Mouse (Mus musculus): Measurements from ENCODE around the gene Rrh.

Gene Rrh

GRCm38 (mm10) chr3:129822206-129822775 is at the start of gene Rrh:
Rrh (minus strand) TSS chr3:129822587.
- no peak for DNase-seq

GRCm38 (mm10) chr3:129863698-129864097 is 41.3 kb upstream of the Rrh start:
- DNase-seq: no peak

GRCm38 (mm10) chr3:129862592-129862991 is 40.2 kb upstream of the Rrh start:
- DNase-seq: no peak

- no peak for DNase-seq
These were observed 24.5 kb upstream of the Rrh start for GRCm38 (mm10) chr3:129846846-129847245.

- DNase-seq: no peak
These were observed 23.5 kb upstream of the Rrh start for GRCm38 (mm10) chr3:129845868-129846267.

- no peak for DNase-seq
These were observed 15.6 kb upstream of the Rrh start for GRCm38 (mm10) chr3:129838017-129838416.

GRCm38 (mm10) chr3:129836965-129837364 is 14.6 kb upstream of the Rrh start:
- DNase-seq: no peak

GRCm38 (mm10) chr3:129836051-129836697 is 13.8 kb upstream of the Rrh start:
- no peak for DNase-seq

- no peak for DNase-seq
These were observed 13.1 kb upstream of the Rrh start, which contains the start of gene Cfi for GRCm38 (mm10) chr3:129835388-129835934. Cfi (plus strand) TSS chr3:129835884.

- DNase-seq: peak; percentile 94
These were observed 8.7 kb upstream of the Rrh start, which contains the start of gene Gar1 for GRCm38 (mm10) chr3:129831035-129831568. Gar1 (minus strand) TSS chr3:129831396.

GRCm38 (mm10) chr3:129830626-129831025 is 8.2 kb upstream of the Rrh start:
- no peak for DNase-seq

- DNase-seq: no peak
These were observed 5.3 kb upstream of the Rrh start for GRCm38 (mm10) chr3:129827691-129828090.

- no peak for DNase-seq
These were observed 4.3 kb upstream of the Rrh start for GRCm38 (mm10) chr3:129826691-129827090.

- no peak for DNase-seq
These were observed 2.5 kb upstream of the Rrh start for GRCm38 (mm10) chr3:129824891-129825290.

GRCm38 (mm10) chr3:129824146-129824545 is 1.8 kb upstream of the Rrh start:
- DNase-seq: no peak

- DNase-seq: peak; percentile 9
These were observed 906 bp upstream of the Rrh start for GRCm38 (mm10) chr3:129823293-129823692.

GRCm38 (mm10) chr3:129821736-129822135 is 651 bp downstream of the Rrh start:
- no peak for DNase-seq

- DNase-seq: no peak
These were observed 1.5 kb downstream of the Rrh start for GRCm38 (mm10) chr3:129820847-129821246.

GRCm38 (mm10) chr3:129803765-129804164 is 18.6 kb downstream of the Rrh start, which contains the start of gene Lrit3:
Lrit3 (minus strand) TSS chr3:129804030.
- no peak for DNase-seq

GRCm38 (mm10) chr3:129799011-129799410 is 23.4 kb downstream of the Rrh start:
- DNase-seq: no peak

GRCm38 (mm10) chr3:129798551-129798950 is 23.8 kb downstream of the Rrh start:
- no peak for DNase-seq

- DNase-seq: no peak
These were observed 25.0 kb downstream of the Rrh start for GRCm38 (mm10) chr3:129797341-129797740.

- DNase-seq: no peak
These were observed 28.6 kb downstream of the Rrh start for GRCm38 (mm10) chr3:129793801-129794200.

- no peak for DNase-seq
These were observed 39.6 kb downstream of the Rrh start for GRCm38 (mm10) chr3:129782746-129783145.

Measured in layer of hippocampus, adult 9-11 months (tissue).